Mouse (Mus musculus) regulatory T cell (primary cell): ENCODE data around the gene Eipr1.
"Not testable (repeated sequence)": the region's sequence is repeated elsewhere in the genome, so short reads cannot be mapped to it uniquely, and the experiment has no call there.

Experiments
- in situ Hi-C: fragments of 300-600 bp; cut with MboI, MseI; formaldehyde crosslinking; loops from one replicate; pipeline ENCODE4 v1.15.1; 2025; ENCODE audit warnings: high pct_unique_total_duplicates

Gene Eipr1

DNA sequence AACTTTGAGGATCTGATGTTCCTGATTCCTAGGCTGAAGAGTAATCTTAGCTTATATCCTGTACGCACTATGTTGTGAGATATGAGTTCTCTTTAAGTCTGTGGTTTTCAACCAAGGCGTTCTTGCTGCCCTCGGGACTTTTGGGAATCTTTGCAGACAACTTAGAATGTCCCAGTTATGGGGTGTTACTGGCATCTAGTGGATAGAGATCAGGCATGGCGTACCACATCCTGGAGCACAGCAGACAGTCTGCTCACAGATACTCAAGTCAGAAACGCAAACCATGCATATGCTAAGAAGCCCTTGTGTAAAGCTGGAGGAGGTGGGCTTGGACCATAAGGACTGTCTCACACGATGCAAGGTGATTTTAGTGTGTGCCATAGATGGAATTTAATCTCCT lies 136.1 kb downstream of the Eipr1 start:
- in situ Hi-C loops, result no loop called here

DNA sequence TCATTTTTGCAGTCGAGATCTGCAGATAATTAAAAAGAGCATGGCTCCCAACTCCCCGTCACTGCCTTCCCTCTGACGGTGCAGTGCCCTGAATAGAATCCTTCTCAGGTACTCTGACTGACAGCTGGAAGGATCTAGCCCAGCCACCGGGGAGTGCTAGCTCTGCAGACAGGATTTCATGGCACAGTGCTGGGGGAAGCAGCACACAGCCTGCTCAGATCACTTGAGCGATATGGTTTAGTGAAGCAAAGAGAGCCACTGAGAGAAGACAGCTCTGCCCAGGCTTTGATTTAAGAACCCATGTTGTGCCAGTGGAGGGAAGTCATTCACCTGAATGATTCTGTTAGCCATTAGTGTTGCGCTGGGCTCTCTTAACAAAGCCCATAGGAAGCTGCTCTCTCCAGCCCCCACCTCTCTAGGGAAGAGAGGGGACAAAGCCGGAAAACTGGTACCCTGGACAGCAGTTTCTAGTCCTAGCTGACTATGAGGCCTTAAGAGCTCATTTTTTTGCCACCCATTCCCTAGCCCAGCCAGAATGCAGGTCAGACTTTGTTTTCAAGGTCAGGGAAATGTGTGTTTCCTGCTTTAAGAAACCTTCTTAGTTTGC lies 137.6 kb downstream of the Eipr1 start:
- in situ Hi-C loops, result no loop called here

DNA sequence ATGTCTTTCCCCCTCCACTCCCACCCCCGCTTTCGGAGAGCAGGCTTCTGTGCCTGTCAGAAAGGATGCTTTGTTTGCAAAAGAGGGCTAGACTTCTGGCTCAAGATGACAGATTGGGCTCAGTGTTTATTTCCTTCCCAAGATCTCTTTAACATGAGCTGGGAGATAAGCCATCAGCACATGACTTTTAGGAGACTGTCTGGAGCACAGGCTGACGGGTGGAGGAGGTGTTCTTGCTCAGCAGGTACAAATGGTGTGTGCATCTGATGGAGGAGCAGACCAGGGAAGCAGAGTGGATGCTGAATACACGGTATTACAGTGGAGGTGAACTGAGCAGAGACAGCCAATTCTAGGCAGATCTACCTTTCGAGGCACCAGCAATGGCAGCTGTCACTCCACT lies 139.9 kb downstream of the Eipr1 start:
- in situ Hi-C loops, result no loop called here

DNA sequence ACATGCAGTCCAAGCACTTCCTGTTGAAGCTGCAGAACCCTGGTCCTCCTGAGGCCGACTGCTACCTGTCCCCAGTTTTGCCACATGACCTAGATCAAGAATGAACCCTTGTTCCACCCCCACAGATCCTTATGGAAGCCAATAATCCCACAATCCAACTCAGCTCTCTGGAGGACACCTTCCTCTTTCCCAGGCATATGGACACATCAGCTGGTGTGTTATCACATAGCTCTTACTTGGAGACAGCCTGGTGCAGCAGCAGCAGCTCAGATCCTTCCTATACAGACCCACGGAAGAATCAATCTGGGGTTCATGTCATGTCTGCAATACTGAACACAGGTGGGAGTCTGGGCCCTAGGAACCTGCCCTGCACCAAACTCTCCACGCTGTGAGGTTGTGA lies 145.0 kb downstream of the Eipr1 start:
- in situ Hi-C loops, result no loop called here

DNA sequence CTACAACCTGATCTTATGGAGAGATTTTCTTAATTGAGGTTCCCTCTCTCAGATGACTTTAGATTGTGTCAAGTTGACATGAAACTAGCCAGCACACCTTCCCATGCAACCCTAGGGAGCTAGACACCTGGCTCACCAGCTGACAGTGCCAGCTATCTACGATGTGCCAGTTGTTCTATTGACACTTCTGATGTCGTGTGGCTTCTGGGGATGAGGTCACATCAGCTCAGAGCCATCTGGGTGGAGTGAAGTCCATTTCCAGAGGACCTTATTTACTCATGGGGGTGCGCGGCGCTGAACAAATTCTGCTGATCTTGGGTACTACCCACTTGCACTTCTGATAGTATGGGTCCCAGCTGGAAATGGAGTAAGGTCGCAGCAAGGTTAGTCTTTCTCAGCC lies 146.7 kb downstream of the Eipr1 start:
- in situ Hi-C loops, result no loop called here

DNA sequence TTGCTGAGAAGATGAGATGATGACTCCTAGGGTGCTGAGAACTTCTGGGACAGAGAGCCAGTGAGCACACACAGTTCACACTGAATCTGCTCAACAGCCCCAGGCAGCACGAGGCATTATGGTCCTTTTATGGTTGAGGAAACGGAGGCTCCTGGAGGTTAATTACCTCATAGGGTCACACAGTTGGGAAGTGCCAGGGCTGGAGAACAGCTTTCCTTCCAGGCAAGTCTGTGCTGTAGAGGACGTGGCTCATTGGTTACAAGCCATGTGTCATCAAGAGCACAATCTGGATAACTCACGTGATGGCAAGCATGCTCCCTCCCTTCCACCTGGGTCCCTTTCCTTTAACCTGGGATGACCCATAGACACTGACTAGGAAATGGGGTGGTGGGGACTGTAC lies 148.1 kb downstream of the Eipr1 start:
- in situ Hi-C loops, result no loop called here

DNA sequence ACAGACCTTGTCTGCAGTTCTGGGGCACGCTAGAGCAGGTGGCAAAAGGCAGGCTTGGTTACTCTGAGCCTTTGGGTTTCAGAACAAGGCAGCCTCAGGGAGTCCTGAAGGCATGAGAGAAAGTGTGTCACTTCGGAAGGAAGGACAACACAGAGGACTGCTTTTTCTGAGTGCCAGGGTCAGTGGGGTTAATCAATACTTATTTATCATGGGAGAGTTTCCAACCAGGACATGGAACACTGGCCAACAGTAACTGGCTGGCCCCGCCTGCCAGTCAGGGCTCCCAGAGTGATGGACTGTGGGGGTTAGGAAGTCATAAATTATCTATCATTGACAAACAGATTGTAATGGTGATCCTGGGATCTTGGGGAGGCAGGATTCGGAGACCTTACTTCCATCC lies 148.7 kb downstream of the Eipr1 start:
- in situ Hi-C loops, result no loop called here

DNA sequence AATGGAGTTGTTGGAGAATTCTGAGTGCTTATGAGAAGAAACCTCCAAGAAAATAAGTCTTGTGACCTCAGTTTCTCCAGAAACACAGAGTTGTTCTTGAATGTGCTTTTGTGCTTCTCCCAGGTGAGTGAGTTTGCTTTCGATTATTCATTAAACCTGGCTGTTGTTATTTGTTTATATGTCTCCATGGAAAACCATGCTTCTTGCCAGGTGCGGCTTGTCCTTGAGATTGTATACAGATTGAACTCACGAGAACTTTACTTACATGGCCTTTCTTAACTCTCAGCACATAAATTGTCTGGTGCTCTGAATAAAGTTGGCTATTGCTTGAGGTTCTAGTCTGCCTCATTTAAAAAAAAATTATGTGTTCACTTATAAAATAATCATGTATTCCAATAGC lies 150.5 kb downstream of the Eipr1 start:
- in situ Hi-C loops, result no loop called here

DNA sequence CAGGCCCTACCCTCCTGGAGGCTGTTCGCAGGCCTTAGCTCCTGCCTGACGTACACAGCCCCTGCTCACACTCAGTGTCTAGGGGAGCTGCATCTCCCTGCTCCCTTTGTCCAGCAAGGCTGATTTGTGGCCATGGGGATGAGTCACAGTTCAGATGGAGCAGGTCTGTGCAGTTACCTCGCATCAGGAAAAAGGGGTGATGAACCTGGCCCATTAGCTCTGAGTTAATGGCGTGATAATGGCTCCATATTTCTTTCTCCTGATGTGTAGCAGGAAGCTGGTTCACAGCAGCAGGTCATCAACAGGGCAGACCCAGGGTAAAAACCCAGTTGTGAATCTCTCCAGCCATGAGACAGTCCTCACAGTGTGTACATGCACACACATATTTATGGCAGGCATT lies 151.5 kb downstream of the Eipr1 start:
- in situ Hi-C loops, result no loop called here

DNA sequence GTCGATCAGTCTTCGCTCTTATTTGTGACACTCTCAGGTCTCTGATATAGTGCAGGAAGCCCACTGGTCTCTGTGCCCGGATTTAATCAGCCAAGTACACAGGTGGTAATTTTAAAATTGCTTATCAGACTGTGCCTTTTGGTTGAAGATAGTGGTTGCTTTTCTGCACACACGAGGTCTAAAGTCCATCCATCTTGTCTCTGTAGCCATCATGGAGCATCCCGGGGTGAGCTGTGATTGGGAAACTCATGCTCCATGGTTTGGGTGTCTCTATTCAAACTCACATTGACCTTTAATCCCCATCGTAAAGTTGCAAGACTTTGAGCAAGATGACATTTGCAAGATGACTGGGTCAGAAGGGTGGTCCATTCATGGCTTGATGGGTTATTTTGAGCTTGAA lies 153.9 kb downstream of the Eipr1 start:
- in situ Hi-C loops, result no loop called here

DNA sequence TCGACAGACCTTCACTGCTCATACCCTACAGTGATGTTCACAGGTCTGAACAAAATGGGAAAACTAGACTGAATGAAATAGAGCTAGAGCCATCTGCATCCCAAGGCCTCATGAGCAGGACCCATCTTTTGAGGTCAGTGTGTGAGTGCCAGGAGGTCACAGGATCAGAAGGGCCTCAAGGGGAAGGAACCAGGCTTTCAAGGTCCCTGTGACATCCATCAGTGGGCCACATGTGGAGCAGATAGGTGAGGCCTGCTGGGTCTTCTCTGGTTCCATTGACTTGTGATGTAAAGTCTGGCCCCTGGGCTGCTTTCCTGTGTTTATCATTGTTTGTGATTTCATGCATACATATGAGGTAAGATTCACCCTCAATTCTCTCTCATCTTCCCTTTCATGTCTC lies 154.4 kb downstream of the Eipr1 start:
- in situ Hi-C loops, result no loop called here

DNA sequence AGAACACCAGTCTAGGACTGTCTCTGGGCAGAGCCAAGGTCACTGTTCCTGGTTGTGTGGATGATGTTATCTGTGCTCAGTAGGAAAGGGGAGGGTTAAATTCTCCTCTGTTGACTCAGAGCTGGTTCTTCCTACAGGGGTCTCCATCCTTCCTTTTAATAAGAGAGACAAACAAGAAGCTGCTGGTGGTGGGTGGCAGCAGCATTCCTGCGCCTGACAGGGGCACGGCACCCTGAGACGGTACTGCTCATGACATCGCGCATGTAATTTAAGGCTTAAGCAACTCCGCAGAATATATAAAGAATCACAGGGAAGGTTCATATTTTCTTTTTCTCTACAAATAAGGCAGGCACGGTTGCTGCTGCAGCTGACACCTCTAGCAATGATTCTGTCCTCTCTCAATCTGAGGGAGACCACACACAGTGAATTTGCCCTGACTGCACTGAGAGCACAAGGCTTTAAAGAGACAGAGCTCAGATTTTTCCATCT lies 155.2 kb downstream of the Eipr1 start:
- in situ Hi-C loops, result no loop called here

DNA sequence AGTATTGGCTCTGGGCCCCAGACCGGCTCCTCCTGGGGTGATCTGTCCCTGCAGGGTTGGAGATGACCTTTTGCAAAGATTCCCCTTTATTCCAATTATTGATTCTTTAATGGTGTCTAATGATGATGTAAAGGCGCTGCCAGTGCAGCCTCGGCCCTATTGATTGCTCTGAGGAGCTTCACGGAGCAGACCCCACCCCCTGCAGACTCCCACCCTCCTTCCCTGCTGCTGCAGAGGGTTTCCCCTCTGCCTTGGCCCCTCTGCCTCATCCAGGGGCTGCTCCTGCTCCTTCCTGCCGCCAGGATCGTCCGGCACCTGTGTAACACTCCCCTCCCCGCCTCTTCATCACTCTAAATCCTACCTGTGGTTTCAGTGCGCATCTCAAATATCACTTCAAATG lies 156.2 kb downstream of the Eipr1 start:
- in situ Hi-C loops, result no loop called here

DNA sequence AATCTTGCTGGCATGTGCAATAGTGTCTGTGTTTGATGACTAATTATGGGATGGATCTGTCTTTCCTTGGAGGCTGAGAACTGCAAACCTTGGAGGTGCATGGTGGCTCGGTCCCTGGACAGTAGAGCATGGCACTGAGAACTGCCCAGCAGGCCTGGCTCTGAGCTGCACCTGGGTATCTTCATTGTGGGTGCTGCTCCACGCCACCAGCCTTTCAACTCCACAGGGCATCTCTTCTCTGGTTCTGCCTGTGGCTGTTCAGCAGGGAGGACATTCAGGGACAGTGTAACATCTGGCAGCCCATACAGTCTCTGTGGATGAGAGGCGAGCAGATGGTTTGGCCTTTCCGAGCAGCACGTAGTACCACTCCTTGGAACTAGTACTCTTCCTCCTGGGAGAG lies 158.2 kb downstream of the Eipr1 start:
- in situ Hi-C loops, result no loop called here

DNA sequence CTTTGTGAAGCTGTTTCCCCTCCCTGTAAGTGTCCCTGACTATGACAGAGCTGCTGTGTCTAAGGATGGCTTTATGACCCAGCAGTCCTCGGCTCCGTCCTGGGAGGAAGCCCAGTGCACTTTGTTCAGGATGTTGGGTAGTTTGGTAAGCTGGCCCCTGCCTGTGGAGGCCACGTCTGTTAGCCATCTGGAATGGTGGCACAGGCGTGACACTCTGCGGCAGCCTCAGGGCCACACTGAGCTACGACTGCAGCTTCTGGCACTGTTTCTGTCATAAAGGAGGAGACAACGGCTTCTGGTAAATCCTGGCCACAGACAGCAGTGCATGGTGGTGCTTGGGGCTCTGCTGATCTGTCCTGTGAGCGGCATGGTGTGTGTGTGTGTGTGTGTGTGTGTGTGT lies 159.0 kb downstream of the Eipr1 start:
- in situ Hi-C loops, result no loop called here

DNA sequence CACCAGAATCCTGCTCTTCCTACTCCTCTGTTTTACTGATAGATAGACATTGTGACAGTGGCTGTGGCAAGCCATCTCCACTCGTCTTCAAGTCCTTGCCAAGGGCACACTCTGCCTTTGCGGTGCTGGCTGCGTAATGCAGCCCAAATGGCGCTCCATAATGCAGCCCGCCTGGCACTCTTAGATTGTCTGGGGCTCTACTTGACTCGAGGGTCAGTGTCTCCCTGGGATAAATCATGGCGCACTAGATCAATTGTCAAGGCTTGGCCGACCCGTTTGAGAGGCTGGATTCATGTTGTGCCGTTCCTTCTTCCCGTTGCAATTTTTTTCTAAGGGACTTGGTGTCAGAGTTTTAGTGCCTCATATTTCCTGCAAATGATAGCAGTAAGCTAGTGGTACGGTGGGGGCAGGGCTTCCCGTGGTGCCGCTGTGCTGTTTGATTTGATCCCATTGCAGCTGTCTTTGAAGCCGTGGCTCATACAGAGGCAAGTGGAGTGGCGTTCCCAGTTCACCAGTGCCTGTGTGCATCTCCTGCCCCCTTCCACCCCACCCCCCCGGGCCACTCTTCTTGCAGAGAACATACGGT lies 160.8 kb downstream of the Eipr1 start:
- in situ Hi-C loops, result no loop called here

DNA sequence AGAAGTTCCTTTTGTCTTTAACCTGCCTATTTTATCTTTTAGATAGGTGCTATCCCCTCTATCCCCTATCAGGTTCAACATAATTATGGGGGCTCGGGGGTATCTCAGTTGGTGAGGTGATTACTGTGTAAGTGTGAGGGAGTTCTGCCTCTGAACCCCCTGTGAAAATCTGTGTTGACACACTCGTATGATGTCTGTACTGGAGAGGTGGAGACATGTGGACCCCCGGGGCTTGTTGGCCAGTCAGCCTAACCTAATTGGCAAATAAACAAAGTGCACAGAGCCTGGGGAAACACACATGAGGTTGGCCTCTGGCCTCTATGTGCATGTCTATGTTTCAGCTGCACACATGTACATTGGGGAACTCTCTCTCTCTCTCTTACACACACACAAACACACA lies 161.5 kb downstream of the Eipr1 start:
- in situ Hi-C loops, result no loop called here

DNA sequence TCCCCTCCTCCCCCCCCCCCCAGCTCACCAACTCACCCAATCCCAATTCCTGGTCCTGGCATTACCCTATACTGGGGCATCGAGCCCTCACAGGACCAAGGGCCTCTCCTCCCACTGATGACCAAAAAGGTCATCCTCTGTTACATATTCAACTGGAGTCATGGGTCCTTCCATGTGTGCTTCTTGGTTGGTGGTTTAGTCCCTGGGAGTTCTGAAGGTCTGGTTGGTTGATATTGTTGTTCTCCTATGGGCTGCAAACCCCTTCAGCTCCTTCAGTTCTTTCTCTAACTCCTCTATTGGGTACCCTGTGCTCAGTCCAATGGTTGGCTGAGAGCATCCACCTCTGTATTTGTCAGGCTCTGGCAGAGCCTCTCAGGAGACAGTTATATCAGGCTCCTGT lies 162.5 kb downstream of the Eipr1 start:
- in situ Hi-C loops, result not testable (repeated sequence)
